Mouse (Mus musculus): Measurements from ENCODE around the gene Vmn1r177.
"Not testable (repeated sequence)": the region's sequence is repeated elsewhere in the genome, so short reads cannot be mapped to it uniquely, and the experiment has no call there.

Gene Vmn1r177

DNA sequence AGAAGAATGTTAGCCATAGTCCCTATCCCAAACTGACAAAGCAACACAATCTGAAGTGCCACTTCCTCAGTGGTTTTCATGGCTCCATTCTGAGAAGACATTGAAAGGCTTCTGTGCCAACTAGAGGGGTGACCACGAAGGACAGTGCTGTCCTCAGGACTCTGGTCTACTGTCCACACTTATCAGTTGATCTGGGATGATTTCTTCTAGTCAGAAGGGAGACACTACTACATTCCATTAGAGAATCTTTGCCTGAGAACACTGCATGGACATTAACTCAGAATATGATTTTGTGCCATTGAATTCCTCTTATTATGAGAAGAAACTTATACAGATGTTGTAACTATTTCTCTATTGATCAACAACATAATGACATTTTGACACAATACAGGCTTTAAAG is at the start of gene Vmn1r177:
Vmn1r177 (minus strand) TSS at position 101 of the 400 bp plus-strand sequence.
- DNase-seq: not testable (repeated sequence)

DNA sequence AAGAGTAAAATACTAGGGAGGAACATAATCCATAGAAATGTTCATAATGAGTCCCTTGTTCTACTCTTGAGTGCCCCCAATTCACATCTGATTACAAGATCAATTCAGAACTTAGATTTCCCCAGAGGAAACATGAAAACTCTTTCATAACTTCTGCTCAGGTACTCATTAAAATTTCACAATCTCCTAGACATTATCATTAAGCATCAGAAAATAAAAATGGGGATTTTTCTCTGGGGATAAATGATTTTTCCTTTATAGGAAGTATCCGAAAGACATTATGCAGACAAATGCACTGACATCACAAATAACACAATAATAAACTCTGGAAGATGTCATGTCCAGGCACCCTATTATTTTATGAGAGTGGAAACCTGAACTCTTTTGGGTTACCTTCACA is 25.5 kb upstream of the Vmn1r177 start, which contains the start of gene Vmn1r178:
Vmn1r178 (plus strand) TSS at position 301 of the 400 bp plus-strand sequence.
- no peak for DNase-seq

DNA sequence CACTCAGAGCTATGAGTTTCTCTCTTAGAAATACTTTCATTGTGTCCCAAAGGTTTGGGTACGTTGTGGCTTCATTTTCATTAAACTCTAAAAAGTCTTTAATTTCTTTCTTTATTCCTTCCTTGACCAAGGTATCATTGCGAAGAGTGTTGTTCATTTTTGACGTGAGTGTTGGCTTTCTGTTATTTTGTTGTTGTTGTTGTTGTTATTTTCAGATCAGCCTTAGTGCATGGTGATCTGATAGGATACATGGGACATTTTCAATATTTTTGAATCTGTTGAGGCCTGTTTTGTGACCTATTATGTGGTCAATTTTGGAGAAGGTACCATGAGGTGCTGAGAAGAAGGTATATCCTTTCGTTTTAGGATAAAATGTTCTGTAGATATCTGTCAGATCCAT is 10.7 kb upstream of the Vmn1r177 start:
- not testable (repeated sequence) for DNase-seq

DNA sequence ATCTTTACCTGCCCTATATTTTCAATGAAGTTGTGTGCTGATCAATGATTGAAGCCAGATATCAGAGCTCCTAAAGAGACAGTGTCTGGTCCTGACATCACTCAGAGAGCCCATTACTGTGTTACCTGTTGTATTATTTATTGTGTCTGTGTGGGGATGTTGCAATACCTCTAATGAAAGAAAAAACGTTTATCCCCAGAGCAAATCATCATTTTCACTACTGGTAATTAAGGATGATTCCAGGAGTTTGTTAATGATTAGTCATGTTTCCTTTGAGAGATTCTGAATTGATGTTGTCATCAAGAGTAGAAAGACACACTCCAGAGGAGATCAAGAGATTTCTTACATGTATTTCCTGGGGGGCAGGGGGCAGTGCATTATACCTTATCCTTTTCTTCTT is 29.0 kb downstream of the Vmn1r177 start, which contains the start of gene Vmn1r176:
Vmn1r176 (minus strand) TSS at position 101 of the 400 bp plus-strand sequence.
- DNase-seq: not testable (repeated sequence)
